Mouse (Mus musculus) liver, embryonic 14.5 days (tissue): ENCODE measurements at regions not wholly inside any gene's neighbourhood (a gene's known extent, or its start where the extent isn't known, plus 50 kb on each side); places are given as distances from the start of the nearest gene placed in this dataset.

Experiments used
- CTCF ChIP-seq: IDR thresholded peaks from 2 replicates; pipeline ENCODE4 v1.5.1; 2016; ENCODE audit warnings: antibody characterized with exemption, low read depth, control low read depth
- EP300 ChIP-seq: IDR thresholded peaks from 2 replicates; pipeline ENCODE4 v1.6.1; 2016; ENCODE audit warnings: antibody characterized with exemption, low read depth

DNA sequence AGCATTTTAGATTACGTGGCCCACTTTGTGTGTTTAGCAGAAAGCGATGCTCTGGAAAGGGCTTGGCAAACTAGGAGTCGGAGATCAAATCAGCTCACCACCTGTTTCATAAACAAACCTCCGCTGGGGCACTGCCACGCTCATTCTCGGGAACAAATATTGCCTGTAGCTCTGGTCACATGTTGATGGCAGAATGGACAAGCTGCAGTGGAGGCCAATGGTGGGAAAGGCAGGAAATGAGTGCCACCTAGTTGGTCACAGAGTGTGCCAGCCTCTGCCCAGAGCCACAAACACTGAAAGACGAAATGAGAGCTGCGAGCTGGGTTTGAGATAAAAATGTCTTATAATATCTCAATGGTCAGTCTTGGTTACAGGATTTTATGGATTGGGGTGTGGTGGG is 259.2 kb upstream of the Csf3r start:
- TF ChIP-seq CTCF (no peak), EP300 (no peak)
